Mouse (Mus musculus): ENCODE measurements around the gene Iffo1.

DNA sequence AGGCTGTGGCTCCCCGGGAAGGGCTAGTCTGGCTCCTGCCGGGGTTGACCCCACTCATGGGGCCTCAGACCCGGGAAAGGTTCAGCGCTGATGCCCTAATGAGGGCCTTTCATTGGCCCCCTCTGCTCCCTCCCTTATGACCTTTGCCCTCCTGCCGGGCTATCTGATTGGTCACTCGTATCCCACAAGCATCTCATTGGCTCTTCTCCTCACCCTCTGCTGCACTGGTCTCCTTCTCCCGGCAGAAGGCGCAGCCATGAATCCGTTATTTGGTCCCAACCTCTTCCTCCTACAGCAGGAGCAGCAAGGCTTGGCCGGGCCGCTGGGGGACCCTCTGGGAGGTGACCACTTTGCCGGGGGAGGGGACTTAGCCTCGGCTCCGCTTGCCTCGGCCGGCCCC, at the start of gene Iffo1:
- TF ChIP-seq POLR2A (IDR thresholded peaks at IDR 0.05; ENCODE audit: control insufficient read depth, low read depth, low read length) (peak; percentile 97), CTCF (IDR thresholded peaks at IDR 0.05; ENCODE audit: control insufficient read depth, insufficient read depth, insufficient replicate concordance, low read depth, low read length) (peak; percentile 31; the same call in 1 of the 2 replicates)

Measured in testis, adult 2 months (tissue).